Mouse (Mus musculus) C3H10T1/2 (cell line): ENCODE results near the gene Slc25a3. TPM values are rescaled to one million over a fixed set of nuclear protein-coding genes. Genes with fewer than 3 reads are reported as not detected.

Experiments
- polyA plus RNA-seq, 2 experiments: library from polyadenylated mRNA; unstranded; fragments of >200 nt; fragmentation: generic; extraction: Trizol; gene quantifications; one replicate each; pipeline ENCODE4 v1.2.1; 2012; ENCODE audit warnings: missing spikeins in 2 of 2

Slc25a3 gene
- polyA plus RNA-seq: 100 to 1,000 TPM; 499 to 673 TPM

DNA sequence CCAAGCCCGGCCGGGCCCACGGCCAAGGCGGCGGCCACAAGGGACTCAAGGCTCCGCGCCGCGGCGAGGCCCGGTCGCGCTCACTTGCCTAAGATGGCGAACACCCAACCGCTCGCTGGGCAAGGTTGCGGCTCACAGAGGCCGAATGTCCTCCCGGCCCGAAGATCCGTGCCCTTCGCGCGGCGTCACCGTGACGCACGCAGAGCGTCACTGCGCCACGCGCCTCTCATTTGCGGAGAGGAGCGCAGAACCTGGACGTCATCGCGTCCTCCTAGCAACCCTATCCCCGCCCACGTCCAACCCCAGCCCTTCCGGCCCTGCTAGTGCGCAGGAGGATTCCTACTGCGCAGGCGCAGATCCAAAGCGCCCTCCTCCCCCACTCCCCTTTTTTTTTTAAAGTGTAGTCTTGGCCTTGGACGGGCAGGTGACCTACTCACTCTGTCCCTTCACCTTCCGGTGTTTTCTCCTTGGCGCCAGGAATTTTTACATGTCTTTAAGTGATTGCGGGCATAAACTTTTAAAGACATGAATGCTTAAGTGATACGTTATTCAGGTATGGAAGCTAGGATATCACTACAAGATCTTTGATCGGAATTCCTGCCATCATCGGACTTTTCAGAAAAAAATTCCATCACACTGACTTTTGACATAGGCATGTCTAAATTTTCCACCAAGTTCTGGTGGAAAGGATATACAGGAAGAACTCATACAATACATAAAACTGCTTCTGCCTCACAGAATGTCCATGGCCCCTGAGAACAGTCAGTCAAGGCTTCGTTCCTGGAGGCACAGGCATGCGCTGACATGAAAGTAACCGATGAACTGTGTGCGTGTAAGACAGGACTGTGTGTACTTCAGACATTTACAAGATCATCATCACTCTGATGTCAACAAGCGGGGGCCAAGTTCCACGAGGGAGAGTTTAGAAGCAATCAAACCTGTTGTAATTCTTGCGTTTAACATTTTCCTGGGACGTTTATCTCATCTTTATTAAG is at the start of gene Slc25a3:
TSS of gene Slc25a3 (minus strand) at position 232 of the 995 bp plus-strand sequence.

DNA sequence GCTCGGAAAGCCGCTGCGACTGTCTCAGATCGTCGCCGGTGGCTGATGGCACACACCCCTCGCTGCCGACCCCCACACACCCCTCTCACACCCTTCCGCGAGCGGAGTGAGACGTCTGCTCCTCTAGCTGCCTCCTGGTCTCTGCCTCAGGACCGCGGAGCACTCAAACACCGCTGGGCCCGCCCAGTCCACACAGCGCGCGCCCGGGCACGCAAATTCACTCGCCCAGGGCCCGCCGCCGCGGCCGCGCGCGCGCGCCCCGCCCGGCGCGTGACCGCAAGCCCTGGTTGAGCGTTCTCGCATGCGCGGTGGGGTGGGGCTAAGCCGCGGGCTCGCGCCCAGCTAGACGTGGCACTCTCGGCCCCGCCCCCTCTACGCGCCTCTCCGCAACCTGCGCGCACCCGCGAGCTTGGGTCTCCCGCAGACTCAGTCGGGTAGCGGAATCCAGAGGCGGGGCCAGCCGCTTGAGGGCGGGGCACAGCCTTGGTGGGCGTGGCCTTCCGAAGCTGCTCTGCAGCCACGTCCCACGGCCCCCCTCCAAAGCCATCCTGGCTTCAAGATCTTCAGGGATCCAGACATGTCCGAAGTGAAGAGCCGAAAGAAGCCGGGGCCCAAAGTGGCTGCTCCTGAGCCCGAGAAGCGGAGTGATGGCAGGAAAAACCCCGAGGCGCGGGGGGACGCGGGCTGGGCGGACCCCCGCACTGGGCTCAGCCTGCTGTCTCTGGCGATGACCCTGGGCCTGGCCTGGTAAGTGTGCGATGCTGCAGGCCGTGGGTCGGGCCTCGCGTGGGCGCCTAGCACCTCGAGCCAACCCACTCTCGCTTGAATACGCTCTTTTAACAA is 41.1 kb downstream of the Slc25a3 start, which contains the start of the genes Apaf1 and Ikbip:
TSS of gene Apaf1 (minus strand) at position 221 of the 843 bp plus-strand sequence.
TSS of gene Ikbip (plus strand) at position 391 of the 843 bp plus-strand sequence.

Other genes starting within 250 kb of the Slc25a3 start
- gene Apaf1, start 41.3 kb downstream of the Slc25a3 start, polyA plus RNA-seq: 1 to 10 TPM; 1.6 to 9.5 TPM
- 10 to 100 TPM in 1 of 2 experiments, 1 to 10 TPM in 1; 3.1 to 29.7 TPM for gene Ikbip, start 41.1 kb downstream of the Slc25a3 start, polyA plus RNA-seq
- gene Tmpo, start 57.3 kb upstream of the Slc25a3 start, polyA plus RNA-seq: 10 to 100 TPM; 16.2 to 67.4 TPM